Mouse (Mus musculus): ENCODE results near the gene Rnase2b. TPM values are rescaled to one million over a fixed set of nuclear protein-coding genes. Genes with fewer than 3 reads are reported as not detected.
A peak's percentile ranks its signal among the peaks of the same experiment; 100 is the strongest.

The Rnase2b gene
- polyA plus RNA-seq, 1 experiment from 2014 or later, result not detected

DNA sequence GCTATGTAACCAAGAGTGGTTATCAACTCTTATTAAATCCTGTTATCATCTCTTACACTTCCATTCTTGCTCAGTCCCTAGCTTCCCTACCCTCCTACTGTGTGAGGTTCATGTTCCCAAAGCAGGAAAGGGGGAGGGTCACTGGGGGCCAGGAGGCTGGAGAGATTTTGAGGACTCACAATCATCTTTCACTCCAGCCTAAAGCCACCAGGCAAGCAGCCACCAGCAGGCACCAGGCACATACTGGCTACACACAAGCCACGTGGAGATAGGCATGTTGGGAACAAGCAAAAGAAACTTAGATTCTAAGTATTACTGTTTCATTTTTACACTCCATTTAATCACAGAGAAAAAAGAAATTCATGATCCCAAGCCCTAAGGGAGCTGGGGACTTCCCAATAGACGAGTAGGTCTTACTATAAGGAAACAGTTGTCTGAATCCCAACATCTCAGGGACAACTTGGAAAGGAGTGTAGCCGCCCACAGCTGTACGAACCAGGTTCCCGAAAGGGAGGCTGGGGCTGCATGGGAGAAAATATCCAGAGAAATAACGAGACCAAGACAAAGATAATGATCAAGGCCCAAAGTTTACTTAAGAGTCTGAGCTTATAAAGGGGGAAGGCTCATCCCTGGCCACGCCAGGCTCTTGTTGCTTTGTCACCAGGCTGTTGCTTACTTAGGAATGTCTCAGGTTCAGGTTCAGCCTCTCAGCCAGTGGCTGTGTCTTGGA lies 30.8 kb upstream of the Rnase2b start:
- ATAC-seq (ENCODE audit: low FRiP score, low TSS enrichment), result no peak

DNA sequence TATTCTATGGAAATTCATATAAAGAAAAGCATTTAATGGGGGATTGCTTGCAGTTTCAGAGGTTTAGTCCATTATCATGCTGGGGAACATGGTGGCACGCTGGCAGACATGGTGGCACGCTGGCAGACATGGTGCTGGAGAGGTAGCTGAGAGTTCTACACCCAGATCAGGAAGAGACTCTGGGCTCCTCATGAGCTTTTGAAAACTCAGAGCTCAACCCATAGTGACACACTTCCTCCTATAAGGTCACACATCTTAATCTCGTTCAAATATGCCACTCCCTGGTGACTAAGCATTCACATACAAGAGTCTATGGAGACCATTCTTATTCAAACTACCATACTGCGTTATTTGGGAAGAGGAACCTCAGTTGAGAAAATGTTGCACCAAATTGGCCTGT lies 29.7 kb upstream of the Rnase2b start:
- no peaks in the 10 kb centered on the region for H3K9me3 ChIP-seq (ENCODE audit: control insufficient read depth, low read length)
- WGBS, result 89% methylated on average over 4 of the region's 4 CpGs
- no peak for DNase-seq
- no peak overlapping the region for H3K9ac ChIP-seq (replicated peaks; ENCODE audit: low read length)
- H3K4me2 ChIP-seq (ENCODE audit: low read length), result no peak overlapping the region
- no peak overlapping the region for H3K4me3 ChIP-seq (replicated peaks; ENCODE audit: low read depth, low read length)
- ATAC-seq (ENCODE audit: low FRiP score, low TSS enrichment), result no peak
- H3K27me3 ChIP-seq (ENCODE audit: control insufficient read depth, insufficient read depth, low read length), result no peaks in the 10 kb centered on the region
- H3K36me3 ChIP-seq (ENCODE audit: control insufficient read depth, insufficient read depth, low read length), result no peaks in the 10 kb centered on the region
- H3K27ac ChIP-seq (replicated peaks; ENCODE audit: low read depth, low read length), result no peak overlapping the region
- no peaks in the 10 kb centered on the region for H3K4me1 ChIP-seq (ENCODE audit: control insufficient read depth, insufficient read depth, low read length)

More for the DNA sequence above, 30.8 kb upstream of the Rnase2b start:
- H3K27ac ChIP-seq (replicated peaks; ENCODE audit: low read depth, low read length), result no peak overlapping the region
- H3K4me3 ChIP-seq (replicated peaks; ENCODE audit: low read depth, low read length), result no peak overlapping the region
- no peak overlapping the region for H3K4me2 ChIP-seq (ENCODE audit: low read length)
- H3K36me3 ChIP-seq (ENCODE audit: control insufficient read depth, insufficient read depth, low read length), result no peaks in the 10 kb centered on the region
- 83% methylated on average over 7 of the region's 7 CpGs for WGBS
- DNase-seq, result no peak
- no peaks in the 10 kb centered on the region for H3K4me1 ChIP-seq (ENCODE audit: control insufficient read depth, insufficient read depth, low read length)
- H3K27me3 ChIP-seq (ENCODE audit: control insufficient read depth, insufficient read depth, low read length), result no peaks in the 10 kb centered on the region
- no peaks in the 10 kb centered on the region for H3K9me3 ChIP-seq (ENCODE audit: control insufficient read depth, low read length)
- no peak overlapping the region for H3K9ac ChIP-seq (replicated peaks; ENCODE audit: low read length)

DNA sequence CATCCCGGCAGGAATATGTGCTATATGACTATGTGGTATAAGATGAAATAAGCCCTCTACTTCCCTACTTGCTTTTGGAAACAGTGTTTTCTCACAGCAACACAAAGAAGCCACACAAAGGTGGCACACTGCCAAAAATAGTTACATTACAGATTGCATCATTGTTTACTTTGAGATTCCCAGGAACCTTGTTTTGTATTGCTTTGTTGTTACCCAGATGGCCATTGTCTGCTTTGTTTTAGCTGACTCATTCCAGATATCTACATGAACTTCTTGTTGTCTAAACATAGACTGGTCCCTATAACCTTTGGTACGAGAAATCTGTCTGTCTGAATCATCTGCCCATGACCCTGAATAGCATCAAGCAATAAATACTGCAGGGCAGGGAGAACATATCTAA lies 21.7 kb upstream of the Rnase2b start:
- no peaks in the 10 kb centered on the region for H3K4me1 ChIP-seq (ENCODE audit: control insufficient read depth, insufficient read depth, low read length)
- no peak overlapping the region for H3K27ac ChIP-seq (replicated peaks; ENCODE audit: low read depth, low read length)
- H3K4me2 ChIP-seq (ENCODE audit: low read length), result no peak overlapping the region
- H3K9ac ChIP-seq (replicated peaks; ENCODE audit: low read length), result no peak overlapping the region
- H3K36me3 ChIP-seq (ENCODE audit: control insufficient read depth, insufficient read depth, low read length), result no peaks in the 10 kb centered on the region
- H3K9me3 ChIP-seq (ENCODE audit: control insufficient read depth, low read length), result no peaks in the 10 kb centered on the region
- 89% methylated on average over 2 of the region's 2 CpGs for WGBS
- no peak overlapping the region for H3K4me3 ChIP-seq (replicated peaks; ENCODE audit: low read depth, low read length)
- peak; percentile 7 for DNase-seq
- ATAC-seq (ENCODE audit: low FRiP score, low TSS enrichment), result no peak
- H3K27me3 ChIP-seq (ENCODE audit: control insufficient read depth, insufficient read depth, low read length), result no peaks in the 10 kb centered on the region

DNA sequence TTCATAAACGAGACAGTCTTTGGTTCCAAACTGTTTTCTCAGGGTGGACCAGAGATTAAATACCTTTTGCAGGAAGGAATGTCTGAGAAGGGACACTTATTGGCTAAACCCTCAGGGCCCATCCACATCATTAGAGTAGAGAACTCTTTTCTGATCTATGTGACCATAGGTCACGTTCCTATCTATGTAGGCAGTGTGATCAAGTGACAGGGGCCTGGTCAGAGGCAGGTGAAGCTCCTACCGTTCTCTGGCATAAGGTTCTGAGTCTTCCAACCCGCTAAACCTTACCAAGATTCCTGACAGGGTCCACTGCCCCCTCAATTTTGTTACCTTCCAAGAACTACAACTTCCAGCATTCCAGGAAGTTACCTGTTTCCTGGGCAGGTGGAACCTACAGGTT lies 19.9 kb upstream of the Rnase2b start:
- 91% methylated on average over 4 of the region's 4 CpGs for WGBS
- DNase-seq (no peak), ATAC-seq (ENCODE audit: low FRiP score, low TSS enrichment) (no peak)
- Histone ChIP-seq H3K9ac (replicated peaks; ENCODE audit: low read length) (no peak overlapping the region), H3K27ac (replicated peaks; ENCODE audit: low read depth, low read length) (no peak overlapping the region), H3K27me3 (ENCODE audit: control insufficient read depth, insufficient read depth, low read length) (no peaks in the 10 kb centered on the region), H3K4me3 (replicated peaks; ENCODE audit: low read depth, low read length) (no peak overlapping the region), H3K9me3 (ENCODE audit: control insufficient read depth, low read length) (no peaks in the 10 kb centered on the region), H3K4me2 (ENCODE audit: low read length) (no peak overlapping the region), H3K4me1 (ENCODE audit: control insufficient read depth, insufficient read depth, low read length) (0 out of 2 replicates have a peak, but pooled peaks cover 3% of the 10 kb centered on the region), H3K36me3 (ENCODE audit: control insufficient read depth, insufficient read depth, low read length) (no peaks in the 10 kb centered on the region)

DNA sequence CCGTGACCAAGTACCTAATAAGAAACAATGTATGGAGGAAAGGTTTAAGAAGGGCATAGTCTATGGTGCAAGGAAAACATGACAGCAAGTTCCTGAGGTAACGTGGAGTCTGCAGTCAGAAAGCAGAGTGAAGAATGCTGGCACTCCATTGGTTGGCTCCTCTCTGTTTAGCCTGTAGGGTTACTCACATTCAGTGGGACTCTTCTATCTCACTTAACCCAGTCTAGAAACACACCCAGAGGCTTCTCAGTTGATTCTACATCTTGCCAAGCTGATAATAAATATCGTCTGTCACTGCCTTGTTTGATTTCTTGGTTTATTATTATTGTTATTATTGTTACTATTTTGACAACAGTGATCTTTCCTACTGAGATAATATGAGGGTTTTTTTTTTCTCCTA lies 19.5 kb upstream of the Rnase2b start:
- DNase-seq (no peak), ATAC-seq (ENCODE audit: low FRiP score, low TSS enrichment) (no peak)
- Histone ChIP-seq H3K27me3 (ENCODE audit: control insufficient read depth, insufficient read depth, low read length) (no peaks in the 10 kb centered on the region), H3K9ac (replicated peaks; ENCODE audit: low read length) (no peak overlapping the region), H3K4me2 (ENCODE audit: low read length) (no peak overlapping the region), H3K9me3 (ENCODE audit: control insufficient read depth, low read length) (no peaks in the 10 kb centered on the region), H3K4me3 (replicated peaks; ENCODE audit: low read depth, low read length) (no peak overlapping the region), H3K4me1 (ENCODE audit: control insufficient read depth, insufficient read depth, low read length) (0 out of 2 replicates have a peak, but pooled peaks cover 3% of the 10 kb centered on the region), H3K36me3 (ENCODE audit: control insufficient read depth, insufficient read depth, low read length) (no peaks in the 10 kb centered on the region), H3K27ac (replicated peaks; ENCODE audit: low read depth, low read length) (no peak overlapping the region)
- WGBS, result 85% methylated on average over 3 of the region's 3 CpGs

DNA sequence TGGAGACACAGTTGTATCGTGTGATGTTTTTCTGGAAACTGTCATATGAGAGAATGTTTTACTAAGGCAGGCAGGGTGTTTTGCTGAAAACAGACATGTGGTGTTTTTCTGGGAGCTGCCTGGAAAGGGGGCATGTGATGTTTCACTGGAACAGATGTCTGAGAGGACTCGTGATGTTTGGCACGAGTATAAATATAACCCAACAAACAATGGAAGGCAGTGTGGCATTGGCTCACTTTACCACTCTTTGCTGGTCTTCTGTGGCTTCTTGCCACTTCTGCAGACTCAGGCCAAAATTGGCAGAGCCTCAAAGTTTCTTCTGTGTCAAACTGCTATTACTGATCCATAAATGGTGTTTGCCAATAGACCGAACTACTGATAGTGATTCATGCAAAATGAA lies 18.8 kb upstream of the Rnase2b start:
- H3K4me3 ChIP-seq (replicated peaks; ENCODE audit: low read depth, low read length), result no peak overlapping the region
- no peaks in the 10 kb centered on the region for H3K9me3 ChIP-seq (ENCODE audit: control insufficient read depth, low read length)
- no peak overlapping the region for H3K27ac ChIP-seq (replicated peaks; ENCODE audit: low read depth, low read length)
- DNase-seq (no peak), ATAC-seq (ENCODE audit: low FRiP score, low TSS enrichment) (no peak)
- no peak overlapping the region for H3K9ac ChIP-seq (replicated peaks; ENCODE audit: low read length)
- WGBS, result 91% methylated on average over 4 of the region's 4 CpGs
- H3K27me3 ChIP-seq (ENCODE audit: control insufficient read depth, insufficient read depth, low read length), result no peaks in the 10 kb centered on the region
- 0 out of 2 replicates have a peak, but pooled peaks cover 3% of the 10 kb centered on the region for H3K4me1 ChIP-seq (ENCODE audit: control insufficient read depth, insufficient read depth, low read length)
- H3K36me3 ChIP-seq (ENCODE audit: control insufficient read depth, insufficient read depth, low read length), result no peaks in the 10 kb centered on the region
- H3K4me2 ChIP-seq (ENCODE audit: low read length), result no peak overlapping the region

DNA sequence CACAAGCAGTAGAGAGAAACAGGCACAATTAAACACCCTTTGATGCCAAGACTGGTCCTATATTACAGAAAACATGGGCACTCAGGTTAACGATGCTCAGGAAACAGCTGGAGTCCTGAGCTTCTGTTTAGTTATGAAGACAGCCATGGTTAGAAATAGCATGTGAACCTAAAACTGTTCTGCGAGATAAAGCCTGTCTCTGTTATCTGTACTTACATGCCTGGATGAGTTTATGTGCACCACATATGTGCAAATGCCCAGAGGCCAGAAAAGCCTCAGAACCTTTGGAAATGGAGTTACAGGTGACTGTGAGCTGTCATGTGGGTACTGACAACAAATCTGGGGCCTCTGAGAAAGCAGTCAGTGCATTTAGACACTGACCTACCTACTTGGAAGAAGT lies 18.1 kb upstream of the Rnase2b start:
- no peak for DNase-seq
- no peaks in the 10 kb centered on the region for H3K27me3 ChIP-seq (ENCODE audit: control insufficient read depth, insufficient read depth, low read length)
- no peak for ATAC-seq (ENCODE audit: low FRiP score, low TSS enrichment)
- 0 out of 2 replicates have a peak, but pooled peaks cover 3% of the 10 kb centered on the region for H3K4me1 ChIP-seq (ENCODE audit: control insufficient read depth, insufficient read depth, low read length)
- H3K4me3 ChIP-seq (replicated peaks; ENCODE audit: low read depth, low read length), result no peak overlapping the region
- H3K27ac ChIP-seq (replicated peaks; ENCODE audit: low read depth, low read length), result no peak overlapping the region
- 93% methylated on average over 2 of the region's 2 CpGs for WGBS
- no peak overlapping the region for H3K4me2 ChIP-seq (ENCODE audit: low read length)
- no peak overlapping the region for H3K9ac ChIP-seq (replicated peaks; ENCODE audit: low read length)
- no peaks in the 10 kb centered on the region for H3K9me3 ChIP-seq (ENCODE audit: control insufficient read depth, low read length)
- no peaks in the 10 kb centered on the region for H3K36me3 ChIP-seq (ENCODE audit: control insufficient read depth, insufficient read depth, low read length)

DNA sequence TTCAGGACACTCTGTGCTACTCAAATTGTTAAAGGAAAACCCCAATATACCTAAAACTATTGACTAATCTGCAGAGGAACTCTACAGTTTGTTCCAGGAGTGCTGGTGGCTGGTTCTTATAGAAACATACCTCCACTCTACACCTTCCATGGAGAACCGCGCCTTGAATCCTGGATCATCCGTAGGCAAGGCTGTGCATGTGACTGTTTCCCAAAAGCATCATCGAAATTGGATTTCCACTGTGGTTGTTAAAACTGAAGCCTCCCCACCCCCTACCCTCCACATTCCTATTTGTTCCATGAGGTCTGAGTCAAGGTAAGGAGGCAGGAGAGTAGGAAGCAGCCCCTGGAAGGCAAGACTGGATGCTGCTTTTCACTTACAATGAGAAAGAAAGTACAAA lies 17.6 kb upstream of the Rnase2b start:
- WGBS, result 97% methylated on average over 4 of the region's 4 CpGs

DNA sequence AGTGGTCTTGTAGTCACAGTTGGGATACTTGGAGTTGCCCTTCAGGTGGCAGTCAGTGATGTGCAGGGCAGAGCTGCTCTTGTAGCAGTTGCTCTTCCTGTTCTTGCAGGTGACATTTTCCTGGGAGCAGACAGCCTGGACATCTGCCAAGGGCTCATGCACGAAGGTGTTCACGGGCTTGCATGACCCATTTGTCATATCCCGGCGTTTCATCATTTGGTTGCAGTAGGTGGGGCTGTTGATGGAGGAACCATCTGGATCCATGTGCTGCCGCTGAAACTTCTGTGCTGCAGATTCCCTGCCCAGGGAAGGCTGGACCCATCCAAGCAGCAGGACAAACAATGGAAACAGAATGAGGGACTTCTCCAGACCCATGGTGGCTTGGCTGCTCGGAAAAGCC lies 16.5 kb upstream of the Rnase2b start:
- no peaks in the 10 kb centered on the region for H3K9me3 ChIP-seq (ENCODE audit: control insufficient read depth, low read length)
- 0 out of 2 replicates have a peak, but pooled peaks cover 3% of the 10 kb centered on the region for H3K4me1 ChIP-seq (ENCODE audit: control insufficient read depth, insufficient read depth, low read length)
- no peaks in the 10 kb centered on the region for H3K36me3 ChIP-seq (ENCODE audit: control insufficient read depth, insufficient read depth, low read length)
- no peak overlapping the region for H3K9ac ChIP-seq (replicated peaks; ENCODE audit: low read length)
- H3K27ac ChIP-seq (replicated peaks; ENCODE audit: low read depth, low read length), result no peak overlapping the region
- no peak overlapping the region for H3K4me3 ChIP-seq (replicated peaks; ENCODE audit: low read depth, low read length)
- no peak overlapping the region for H3K4me2 ChIP-seq (ENCODE audit: low read length)
- WGBS, result 93% methylated on average over 6 of the region's 6 CpGs
- DNase-seq (no peak), ATAC-seq (ENCODE audit: low FRiP score, low TSS enrichment) (no peak)
- no peaks in the 10 kb centered on the region for H3K27me3 ChIP-seq (ENCODE audit: control insufficient read depth, insufficient read depth, low read length)

More for the DNA sequence above, 17.6 kb upstream of the Rnase2b start:
- Histone ChIP-seq H3K27ac (replicated peaks; ENCODE audit: low read depth, low read length) (no peak overlapping the region), H3K9ac (replicated peaks; ENCODE audit: low read length) (no peak overlapping the region), H3K27me3 (ENCODE audit: control insufficient read depth, insufficient read depth, low read length) (no peaks in the 10 kb centered on the region), H3K9me3 (ENCODE audit: control insufficient read depth, low read length) (no peaks in the 10 kb centered on the region), H3K4me1 (ENCODE audit: control insufficient read depth, insufficient read depth, low read length) (0 out of 2 replicates have a peak, but pooled peaks cover 3% of the 10 kb centered on the region), H3K36me3 (ENCODE audit: control insufficient read depth, insufficient read depth, low read length) (no peaks in the 10 kb centered on the region), H3K4me2 (ENCODE audit: low read length) (no peak overlapping the region), H3K4me3 (replicated peaks; ENCODE audit: low read depth, low read length) (no peak overlapping the region)
- no peak for DNase-seq
- no peak for ATAC-seq (ENCODE audit: low FRiP score, low TSS enrichment)

All from midbrain, embryonic 14.5 days (tissue).